Mouse (Mus musculus): ENCODE data around the gene Nexn. TPM values are rescaled to one million over a fixed set of nuclear protein-coding genes. Genes with fewer than 3 reads are reported as not detected.

Nexn gene
- total and polyA plus RNA-seq, 2 experiments from 2014 or later: 88.6 to 314 TPM

GRCm38 (mm10) chr3:152229271-152229670 is 36.9 kb downstream of the Nexn start:
- DNase-seq (ENCODE audit: low spot score) (no peak), ATAC-seq (ENCODE audit: insufficient read depth, low read depth) (no peak)
- Histone ChIP-seq H3K9me3 (replicated peaks; ENCODE audit: control insufficient read depth, low read length) (0 out of 2 replicates have a peak, but pooled peaks cover 4% of the 10 kb centered on the region), H3K27me3 (ENCODE audit: control insufficient read depth, insufficient read depth, low read length) (no peaks in the 10 kb centered on the region), H3K27ac (ENCODE audit: low read depth) (no peak overlapping the region), H3K4me1 (ENCODE audit: control insufficient read depth, insufficient read depth) (no peaks in the 10 kb centered on the region), H3K9ac (replicated peaks; ENCODE audit: low read depth, low read length) (no peak overlapping the region), H3K4me3 (ENCODE audit: low read depth, low read length) (no peak overlapping the region), H3K4me2 (ENCODE audit: low read depth, low read length) (no peak overlapping the region), H3K36me3 (replicated peaks; ENCODE audit: control insufficient read depth, insufficient read depth, low read length) (peaks cover 78% of the 10 kb centered on the region)
- TF ChIP-seq EP300 (IDR thresholded peaks at IDR 0.05; ENCODE audit: low read depth) (no peak), CTCF (IDR thresholded peaks at IDR 0.05; ENCODE audit: low read depth) (no peak)
- 90% methylated on average over 5 of the region's 5 CpGs for WGBS

- ATAC-seq (ENCODE audit: insufficient read depth, low read depth) (no peak), DNase-seq (ENCODE audit: low spot score) (no peak)
- no peak overlapping the region for H3K4me3 ChIP-seq (ENCODE audit: low read depth, low read length)
- H3K9ac ChIP-seq (replicated peaks; ENCODE audit: low read depth, low read length): no peak overlapping the region
- H3K4me2 ChIP-seq (ENCODE audit: low read depth, low read length): no peak overlapping the region
- WGBS: 94% methylated on average over 7 of the region's 7 CpGs
- H3K27me3 ChIP-seq (ENCODE audit: control insufficient read depth, insufficient read depth, low read length): no peaks in the 10 kb centered on the region
- H3K9me3 ChIP-seq (replicated peaks; ENCODE audit: control insufficient read depth, low read length): 0 out of 2 replicates have a peak, but pooled peaks cover 4% of the 10 kb centered on the region
- no peaks in the 10 kb centered on the region for H3K4me1 ChIP-seq (ENCODE audit: control insufficient read depth, insufficient read depth)
- no peak overlapping the region for H3K27ac ChIP-seq (ENCODE audit: low read depth)
- H3K36me3 ChIP-seq (replicated peaks; ENCODE audit: control insufficient read depth, insufficient read depth, low read length): peaks cover 80% of the 10 kb centered on the region
- TF ChIP-seq EP300 (IDR thresholded peaks at IDR 0.05; ENCODE audit: low read depth): no peak
- TF ChIP-seq CTCF (IDR thresholded peaks at IDR 0.05; ENCODE audit: low read depth): no peak
Observed at GRCm38 (mm10) chr3:152228843-152229242, 37.3 kb downstream of the Nexn start.

GRCm38 (mm10) chr3:152225906-152226305 is 40.2 kb downstream of the Nexn start:
- Histone ChIP-seq H3K27me3 (ENCODE audit: control insufficient read depth, insufficient read depth, low read length) (no peaks in the 10 kb centered on the region), H3K9ac (replicated peaks; ENCODE audit: low read depth, low read length) (no peak overlapping the region), H3K4me1 (ENCODE audit: control insufficient read depth, insufficient read depth) (no peaks in the 10 kb centered on the region), H3K4me2 (ENCODE audit: low read depth, low read length) (no peak overlapping the region), H3K36me3 (replicated peaks; ENCODE audit: control insufficient read depth, insufficient read depth, low read length) (peaks cover 93% of the 10 kb centered on the region), H3K4me3 (ENCODE audit: low read depth, low read length) (no peak overlapping the region), H3K9me3 (replicated peaks; ENCODE audit: control insufficient read depth, low read length) (0 out of 2 replicates have a peak, but pooled peaks cover 4% of the 10 kb centered on the region), H3K27ac (ENCODE audit: low read depth) (no peak overlapping the region)
- ATAC-seq (ENCODE audit: insufficient read depth, low read depth) (no peak), DNase-seq (ENCODE audit: low spot score) (no peak)
- 91% methylated on average over 7 of the region's 7 CpGs for WGBS
- TF ChIP-seq CTCF (IDR thresholded peaks at IDR 0.05; ENCODE audit: low read depth): no peak
- no peak for TF ChIP-seq EP300 (IDR thresholded peaks at IDR 0.05; ENCODE audit: low read depth)

- H3K4me3 ChIP-seq (ENCODE audit: low read depth, low read length): no peak overlapping the region
- no peak for ATAC-seq (ENCODE audit: insufficient read depth, low read depth)
- no peak for TF ChIP-seq EP300 (IDR thresholded peaks at IDR 0.05; ENCODE audit: low read depth)
- TF ChIP-seq CTCF (IDR thresholded peaks at IDR 0.05; ENCODE audit: low read depth): no peak
- no peak overlapping the region for H3K4me2 ChIP-seq (ENCODE audit: low read depth, low read length)
- H3K36me3 ChIP-seq (replicated peaks; ENCODE audit: control insufficient read depth, insufficient read depth, low read length): peaks cover 93% of the 10 kb centered on the region
- no peak overlapping the region for H3K9ac ChIP-seq (replicated peaks; ENCODE audit: low read depth, low read length)
- no peak for DNase-seq (ENCODE audit: low spot score)
- H3K27me3 ChIP-seq (ENCODE audit: control insufficient read depth, insufficient read depth, low read length): no peaks in the 10 kb centered on the region
- H3K9me3 ChIP-seq (replicated peaks; ENCODE audit: control insufficient read depth, low read length): 0 out of 2 replicates have a peak, but pooled peaks cover 4% of the 10 kb centered on the region
- no peaks in the 10 kb centered on the region for H3K4me1 ChIP-seq (ENCODE audit: control insufficient read depth, insufficient read depth)
- H3K27ac ChIP-seq (ENCODE audit: low read depth): no peak overlapping the region
Observed at GRCm38 (mm10) chr3:152224918-152225317, 41.2 kb downstream of the Nexn start.

- no peak for TF ChIP-seq EP300 (IDR thresholded peaks at IDR 0.05; ENCODE audit: low read depth)
- TF ChIP-seq CTCF (IDR thresholded peaks at IDR 0.05; ENCODE audit: low read depth): no peak
- Histone ChIP-seq H3K36me3 (replicated peaks; ENCODE audit: control insufficient read depth, insufficient read depth, low read length) (peaks cover 36% of the 10 kb centered on the region), H3K4me2 (ENCODE audit: low read depth, low read length) (peak overlapping the region; percentile 75), H3K27ac (ENCODE audit: low read depth) (no peak overlapping the region), H3K4me3 (ENCODE audit: low read depth, low read length) (no peak overlapping the region), H3K9ac (replicated peaks; ENCODE audit: low read depth, low read length) (0 out of 2 replicates have a peak overlapping the region, but pooled peaks have one; percentile 12), H3K4me1 (ENCODE audit: control insufficient read depth, insufficient read depth) (peaks cover 25% of the 10 kb centered on the region), H3K27me3 (ENCODE audit: control insufficient read depth, insufficient read depth, low read length) (no peaks in the 10 kb centered on the region), H3K9me3 (replicated peaks; ENCODE audit: control insufficient read depth, low read length) (no peaks in the 10 kb centered on the region)
- ATAC-seq (ENCODE audit: insufficient read depth, low read depth) (no peak), DNase-seq (ENCODE audit: low spot score) (no peak)
- WGBS: 17% methylated on average over 3 of the region's 3 CpGs
Observed at GRCm38 (mm10) chr3:152213416-152213815, 52.7 kb downstream of the Nexn start.

GRCm38 (mm10) chr3:152211731-152212279 is 54.3 kb downstream of the Nexn start:
- no peak for TF ChIP-seq CTCF (IDR thresholded peaks at IDR 0.05; ENCODE audit: low read depth)
- TF ChIP-seq EP300 (IDR thresholded peaks at IDR 0.05; ENCODE audit: low read depth): no peak
- Histone ChIP-seq H3K4me1 (ENCODE audit: control insufficient read depth, insufficient read depth) (peaks cover 26% of the 10 kb centered on the region), H3K4me2 (ENCODE audit: low read depth, low read length) (peak overlapping the region; percentile 75), H3K9me3 (replicated peaks; ENCODE audit: control insufficient read depth, low read length) (no peaks in the 10 kb centered on the region), H3K9ac (replicated peaks; ENCODE audit: low read depth, low read length) (peak overlapping the region; percentile 99), H3K27ac (ENCODE audit: low read depth) (peak overlapping the region; percentile 100), H3K4me3 (ENCODE audit: low read depth, low read length) (peak overlapping the region; percentile 89), H3K36me3 (replicated peaks; ENCODE audit: control insufficient read depth, insufficient read depth, low read length) (peaks cover 24% of the 10 kb centered on the region), H3K27me3 (ENCODE audit: control insufficient read depth, insufficient read depth, low read length) (no peaks in the 10 kb centered on the region)
- 1% methylated on average over 7 of the region's 7 CpGs for WGBS
- no peak for DNase-seq (ENCODE audit: low spot score)
- ATAC-seq (ENCODE audit: insufficient read depth, low read depth): no peak

Data from heart, postnatal 0 days (tissue).